Mouse (Mus musculus) thymus, adult 2 months (tissue): Measurements from ENCODE around the gene Sorcs3.

Experiments used
- CTCF ChIP-seq: fragments of 200-500 bp; IDR thresholded peaks from 2 replicates; pipeline ENCODE4 v1.5.1; 2012; ENCODE audit warnings: mild to moderate bottlenecking, control low read depth, low read length, moderate library complexity, borderline replicate concordance; ENCODE audit not compliant: control insufficient read depth, poor library complexity, insufficient read depth; ENCODE audit errors: extremely low read depth
- POLR2A ChIP-seq: fragments of 200-500 bp; IDR thresholded peaks from 2 replicates; pipeline ENCODE4 v1.6.1; 2012; ENCODE audit warnings: mild to moderate bottlenecking, low read length, control low read depth, moderate library complexity; ENCODE audit not compliant: control insufficient read depth, poor library complexity, insufficient read depth; ENCODE audit errors: extremely low read depth

GRCm38 (mm10) chr19:48337461-48337860 lies 131.6 kb downstream of the Sorcs3 start:
- TF ChIP-seq CTCF (no peak), POLR2A (no peak)
